Mouse (Mus musculus) cortical plate, adult 2 months (tissue): ENCODE measurements around the gene Gm8453. TPM values are rescaled to one million over a fixed set of nuclear protein-coding genes. Genes with fewer than 3 reads are reported as not detected.
"Not testable (repeated sequence)": the region's sequence is repeated elsewhere in the genome, so short reads cannot be mapped to it uniquely, and the experiment has no call there.

Source experiments
- H3K27ac ChIP-seq: fragments of 200-500 bp; 2 replicates; pipeline ENCODE4 v1.5.1; 2012; ENCODE audit warnings: low read length, control low read depth, inconsistent platforms; ENCODE audit not compliant: insufficient read depth
- H3K4me1 ChIP-seq: fragments of 200-500 bp; 2 replicates; pipeline ENCODE4 v1.6.1; 2011; ENCODE audit warnings: low read length; ENCODE audit not compliant: control insufficient read depth, insufficient read depth
- H3K4me3 ChIP-seq: fragments of 200-500 bp; 2 replicates; pipeline ENCODE4 v1.5.1; 2011; ENCODE audit warnings: mild to moderate bottlenecking, low read length, control low read depth; ENCODE audit not compliant: insufficient read depth
- polyA plus RNA-seq: library from polyadenylated mRNA; depleted of rRNA; stranded (reverse); fragments of >200 nt; gene quantifications from 2 replicates; pipeline ENCODE4 v1.2.3, GENCODE M21; 2012; rRNA removed

The Gm8453 gene
- not detected in 2 replicates for polyA plus RNA-seq

- H3K27ac ChIP-seq, H3K4me3 ChIP-seq, H3K4me1 ChIP-seq: not testable (repeated sequence)
Measured at GRCm38 (mm10) chr7:22229384-22229783, at the start of gene Gm8453. TSS of gene Gm8453 (minus strand) at chr7:22229484.

- not testable (repeated sequence) for H3K27ac ChIP-seq, H3K4me1 ChIP-seq, H3K4me3 ChIP-seq
Measured at GRCm38 (mm10) chr7:22201164-22201563, 28.1 kb downstream of the Gm8453 start, which contains the start of gene Gm8653. TSS of gene Gm8653 (minus strand) at chr7:22201264.

GRCm38 (mm10) chr7:22189077-22189476, 40.2 kb downstream of the Gm8453 start, which contains the start of gene Vmn1r143:
TSS of gene Vmn1r143 (plus strand) at chr7:22189377.
- not testable (repeated sequence) for H3K4me3 ChIP-seq, H3K27ac ChIP-seq, H3K4me1 ChIP-seq

Other genes with a start within 250 kb of the Gm8453 start
- gene Vmn1r137, start 234.9 kb downstream of the Gm8453 start, polyA plus RNA-seq, result not detected in 2 replicates
- gene Vmn1r138, start 200.6 kb downstream of the Gm8453 start, polyA plus RNA-seq, result not detected in 2 replicates
- gene Gm6176, start 173.2 kb downstream of the Gm8453 start, polyA plus RNA-seq, result not detected in 2 replicates
- gene Vmn1r139, start 160.4 kb downstream of the Gm8453 start, polyA plus RNA-seq, result not detected in 2 replicates
- not detected in 2 replicates for gene Gm16451, start 111.2 kb downstream of the Gm8453 start, polyA plus RNA-seq
- not detected in 2 replicates for gene Gm10666, start 94.7 kb downstream of the Gm8453 start, polyA plus RNA-seq
- gene Vmn1r142, start 65.4 kb downstream of the Gm8453 start, polyA plus RNA-seq, result not detected in 2 replicates
- not detected in 2 replicates for gene Vmn1r143, start 40.1 kb downstream of the Gm8453 start, polyA plus RNA-seq
- gene Gm8653, start 28.2 kb downstream of the Gm8453 start, polyA plus RNA-seq, result not detected in 2 replicates
- not detected in 2 replicates for gene Gm4187, start 100.2 kb upstream of the Gm8453 start, polyA plus RNA-seq
- gene Gm8660, start 141.6 kb upstream of the Gm8453 start, polyA plus RNA-seq, result not detected in 2 replicates
- gene Vmn1r148, start 184.1 kb upstream of the Gm8453 start, polyA plus RNA-seq, result not detected in 2 replicates
- gene Vmn1r149, start 208.7 kb upstream of the Gm8453 start, polyA plus RNA-seq, result not detected in 2 replicates
- gene Gm10665, start 234.6 kb upstream of the Gm8453 start, polyA plus RNA-seq, result not detected in 2 replicates